Mouse (Mus musculus) thymus, postnatal 4 days (tissue): ENCODE measurements at regions not wholly inside any gene's neighbourhood (a gene's known extent, or its start where the extent isn't known, plus 50 kb on each side); places are given as distances from the start of the nearest gene placed in this dataset.
"Not testable (repeated sequence)": the region's sequence is repeated elsewhere in the genome, so short reads cannot be mapped to it uniquely, and the experiment has no call there.

ENCODE experiments used
- DNase-seq: peaks from one replicate; pipeline ENCODE4 v3.0.0; 2021

- no peak for DNase-seq
Observed at GRCm38 (mm10) chr10:20891426-20891825, 60.9 kb upstream of the Ahi1 start.

GRCm38 (mm10) chr10:20883618-20884017 lies 68.7 kb upstream of the Ahi1 start:
- no peak for DNase-seq

- DNase-seq, result peak; percentile 39
Observed at GRCm38 (mm10) chr10:20882599-20882998, 69.7 kb upstream of the Ahi1 start.

DNA sequence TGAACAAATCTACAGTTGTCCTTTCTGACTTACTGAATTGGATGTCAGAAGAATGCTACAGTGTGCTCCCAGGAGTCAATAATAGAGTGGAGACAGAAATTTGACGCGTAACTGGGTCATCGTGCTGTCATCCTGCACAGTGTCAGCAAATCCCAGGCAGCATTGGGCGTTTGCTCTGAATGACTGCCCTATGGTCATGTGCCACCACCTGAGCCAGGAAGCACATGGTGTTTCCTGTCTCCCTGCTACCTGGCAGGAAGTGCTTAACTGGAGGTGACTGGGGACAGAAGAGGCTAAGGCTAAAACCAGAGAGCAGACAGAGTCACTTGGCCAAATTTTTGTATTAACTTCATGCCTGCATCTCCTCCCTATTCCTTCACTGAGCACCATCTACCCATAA lies 72.1 kb upstream of the Ahi1 start:
- no peak for DNase-seq

DNA sequence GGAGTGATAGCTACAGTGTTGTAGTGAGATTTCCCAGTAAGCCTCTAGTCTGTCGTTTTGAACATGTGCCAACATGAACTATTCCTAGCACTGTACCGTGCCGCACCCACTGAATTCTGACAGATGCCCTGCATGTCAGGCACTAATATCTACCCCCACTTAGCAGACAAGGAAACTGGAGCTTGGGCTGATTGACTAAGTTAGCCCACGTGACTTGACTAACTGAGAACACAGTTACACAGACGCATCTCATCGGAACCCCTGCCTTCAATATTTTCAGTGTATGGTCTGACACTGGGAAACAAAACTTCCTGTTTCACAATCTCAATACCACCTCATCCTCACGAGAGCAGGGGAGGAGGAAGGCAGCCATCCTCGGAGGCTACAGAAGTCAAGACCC lies 72.9 kb upstream of the Ahi1 start:
- no peak for DNase-seq

DNA sequence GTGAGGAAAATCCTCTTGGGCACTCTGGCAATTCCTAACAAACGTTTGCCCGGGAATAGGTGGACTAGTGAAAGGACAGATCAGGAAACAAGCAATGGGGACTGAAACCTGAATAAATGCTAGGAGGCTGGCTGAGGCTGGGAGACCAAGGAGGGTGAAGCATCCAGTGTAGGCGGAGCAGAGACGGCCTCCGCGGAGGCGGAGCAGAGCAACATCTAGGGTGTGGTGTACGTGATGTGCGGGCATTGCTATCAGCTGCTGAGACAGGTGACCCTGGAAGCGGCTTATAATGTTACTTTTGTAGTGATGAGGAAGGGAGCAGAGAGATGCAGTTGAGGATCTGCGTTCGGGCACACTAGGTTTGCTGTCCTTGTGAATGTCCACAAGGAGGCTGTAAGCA lies 85.3 kb upstream of the Ahi1 start:
- no peak for DNase-seq

DNA sequence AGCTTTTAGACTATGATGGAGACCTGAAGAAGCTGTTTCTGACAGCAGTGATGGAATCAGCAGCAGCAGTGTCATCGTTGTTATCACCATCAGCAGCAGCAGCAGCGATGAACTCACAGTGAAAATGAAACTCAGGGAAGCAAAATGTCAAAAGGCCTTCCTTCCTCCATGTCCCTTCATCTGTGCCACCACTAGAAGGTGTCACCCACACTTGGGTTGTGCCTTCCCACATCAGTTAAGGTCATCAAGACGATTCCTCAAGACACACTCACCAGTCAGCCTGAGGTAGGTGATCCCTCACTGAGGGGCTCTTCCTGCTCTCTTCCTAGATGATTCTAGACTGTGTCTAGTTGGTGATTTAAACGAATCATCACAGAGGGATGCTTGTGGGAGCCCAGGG lies 87.3 kb upstream of the Ahi1 start:
- DNase-seq, result no peak

DNA sequence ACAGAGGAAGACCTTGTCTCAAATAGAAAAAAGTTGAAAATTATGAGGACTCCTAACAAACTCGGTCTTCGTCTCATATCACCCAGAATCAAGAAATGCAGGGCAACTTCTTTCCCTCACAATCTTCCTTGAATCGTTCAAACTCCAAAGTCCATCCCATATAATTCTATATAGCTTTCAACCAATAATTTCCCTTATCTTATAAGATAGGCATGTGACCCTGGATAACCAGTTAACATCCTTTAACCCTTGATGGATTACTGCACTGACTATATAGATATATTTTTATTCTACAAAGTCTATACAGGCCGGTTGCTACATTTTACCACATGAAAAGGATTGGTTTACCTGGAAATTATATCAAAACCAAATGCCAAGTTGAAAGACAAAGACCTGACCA lies 94.9 kb upstream of the Ahi1 start:
- no peak for DNase-seq

- peak; percentile 45 for DNase-seq
Observed at GRCm38 (mm10) chr10:20854621-20855363, 97.6 kb upstream of the Ahi1 start.

GRCm38 (mm10) chr10:20847287-20847686 lies 105.1 kb upstream of the Ahi1 start:
- DNase-seq, result no peak

DNA sequence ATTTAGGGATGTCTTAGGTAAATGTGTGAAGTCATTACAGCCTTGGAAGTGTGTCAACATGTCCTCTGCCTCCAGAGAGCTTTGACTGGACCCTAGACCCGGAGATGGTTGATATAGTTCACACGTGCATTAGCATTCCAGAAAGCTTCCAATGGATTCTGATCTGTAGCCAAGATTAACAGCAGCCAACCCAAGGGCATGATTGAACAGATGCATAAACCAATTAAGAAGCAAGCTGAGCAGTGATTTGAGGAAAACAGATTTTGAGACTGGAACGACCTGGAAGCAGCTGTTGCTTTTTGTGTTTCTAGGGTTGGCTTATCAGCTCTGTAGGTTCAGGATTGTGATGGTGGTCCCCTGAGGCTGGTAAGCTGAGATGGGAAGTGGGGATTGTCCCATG lies 109.1 kb upstream of the Ahi1 start:
- DNase-seq, result no peak

- DNase-seq, result no peak
Observed at GRCm38 (mm10) chr10:20842131-20842530, 110.2 kb upstream of the Ahi1 start.

- no peak for DNase-seq
Observed at GRCm38 (mm10) chr10:20841430-20842040, 110.8 kb upstream of the Ahi1 start.

DNA sequence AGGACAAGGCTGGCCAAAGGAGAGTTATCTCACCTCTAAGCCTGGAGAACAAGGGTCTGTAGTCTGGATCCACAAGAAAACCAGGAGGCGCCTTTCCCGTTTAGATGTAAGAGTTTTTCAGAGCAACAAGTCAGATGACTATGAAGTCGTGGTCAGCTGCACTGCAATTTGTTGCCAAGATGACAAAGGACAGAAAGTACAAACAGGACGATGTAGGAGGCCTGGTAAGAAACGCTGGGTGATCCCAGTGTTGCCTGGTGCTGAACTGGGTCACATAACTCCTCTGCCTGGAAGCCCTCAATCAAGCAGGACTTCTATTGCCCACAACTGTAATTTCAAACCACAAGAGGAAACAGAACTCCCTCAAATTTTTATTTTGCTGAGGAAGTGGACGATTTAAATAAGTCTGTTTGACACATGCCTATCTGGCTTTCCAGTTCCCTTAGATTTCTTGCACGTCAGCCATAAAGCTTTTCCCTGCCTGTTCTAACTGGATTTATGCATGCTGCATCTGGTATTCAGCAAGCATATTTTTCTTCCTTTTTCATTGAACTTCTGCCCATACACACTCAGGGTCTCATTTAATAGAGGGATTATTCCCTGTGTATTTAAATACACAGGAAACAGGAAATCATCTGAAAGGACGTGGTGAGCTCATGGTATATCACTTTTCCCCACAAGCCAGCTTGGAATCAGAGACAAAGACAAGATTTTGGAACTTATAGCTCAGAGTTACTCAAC lies 113.5 kb upstream of the Ahi1 start:
- DNase-seq, result no peak

DNA sequence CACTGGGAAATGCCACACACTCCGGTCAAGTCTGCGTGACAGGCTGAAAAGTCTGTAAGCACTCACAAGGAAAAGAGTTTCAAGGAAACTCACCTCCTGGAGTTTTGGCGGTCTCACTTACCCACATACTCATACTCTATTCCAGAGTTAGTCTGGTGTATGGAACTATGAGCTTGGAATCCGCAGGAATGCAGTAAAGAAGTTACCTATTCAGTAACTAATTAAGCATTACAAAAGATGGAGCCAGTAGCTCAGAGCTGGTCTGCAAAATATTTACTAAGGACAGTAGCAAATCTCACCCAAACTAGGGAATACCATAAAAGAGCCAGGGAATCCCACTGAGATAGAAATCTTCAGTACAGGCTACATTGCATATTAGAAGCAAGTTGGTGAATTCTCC lies 111.9 kb upstream of the Pde7b start:
- DNase-seq, result not testable (repeated sequence)

GRCm38 (mm10) chr10:20834806-20835575 lies 110.1 kb upstream of the Pde7b start:
- DNase-seq, result peak; percentile 14

GRCm38 (mm10) chr10:20828304-20828703 lies 103.4 kb upstream of the Pde7b start:
- no peak for DNase-seq

GRCm38 (mm10) chr10:20827473-20827872 lies 102.6 kb upstream of the Pde7b start:
- DNase-seq, result no peak

DNA sequence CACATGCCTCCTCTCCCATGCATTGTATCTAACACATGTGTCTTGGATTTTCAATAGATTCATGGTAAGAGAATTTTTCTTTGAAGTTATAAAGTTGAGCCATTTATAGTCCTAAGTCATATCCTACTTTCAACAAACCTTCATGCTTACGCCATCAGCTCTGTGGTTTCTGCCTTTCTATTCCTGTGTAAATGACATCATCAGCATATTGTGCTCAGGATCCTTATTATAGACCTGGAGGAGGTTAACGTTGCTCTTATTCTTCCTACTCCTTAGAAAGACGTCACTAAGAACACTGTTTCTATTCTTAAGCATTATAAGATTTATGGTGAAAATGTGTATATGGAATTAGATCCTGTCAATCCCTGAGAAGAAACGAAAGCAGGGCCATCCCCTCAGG lies 93.7 kb upstream of the Pde7b start:
- no peak for DNase-seq

DNA sequence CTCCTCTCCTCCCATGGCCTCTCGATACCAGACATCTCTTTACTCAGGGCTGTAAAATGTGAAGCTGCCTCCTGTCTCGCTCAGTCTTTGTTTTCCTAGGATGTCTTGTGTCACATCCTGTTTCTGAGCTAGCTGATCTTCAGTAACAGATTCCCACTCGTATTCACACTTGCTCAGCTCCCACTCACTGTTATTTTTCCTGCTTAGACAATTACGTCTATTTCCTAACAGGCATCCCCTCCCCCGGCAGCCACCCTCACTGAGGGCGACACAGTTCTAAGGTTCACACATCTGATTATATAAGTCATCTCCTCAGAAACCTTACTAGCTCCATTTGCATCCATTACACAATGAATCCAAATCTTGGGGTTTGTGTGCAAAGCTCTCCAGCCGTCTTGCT lies 74.9 kb upstream of the Pde7b start:
- no peak for DNase-seq

- DNase-seq, result no peak
Observed at GRCm38 (mm10) chr10:20798400-20798799, 73.5 kb upstream of the Pde7b start.

GRCm38 (mm10) chr10:20793956-20794355 lies 69.1 kb upstream of the Pde7b start:
- DNase-seq, result no peak

- no peak for DNase-seq
Observed at GRCm38 (mm10) chr10:20780946-20781345, 56.1 kb upstream of the Pde7b start.
